Mouse (Mus musculus): ENCODE measurements around the gene Nlk. TPM values are rescaled to one million over a fixed set of nuclear protein-coding genes. Genes with fewer than 3 reads are reported as not detected.
"Not testable (repeated sequence)": the region's sequence is repeated elsewhere in the genome, so short reads cannot be mapped to it uniquely, and the experiment has no call there.

Gene Nlk
- polyA plus RNA-seq, 1 experiment from 2014 or later: 18.3 TPM

DNA sequence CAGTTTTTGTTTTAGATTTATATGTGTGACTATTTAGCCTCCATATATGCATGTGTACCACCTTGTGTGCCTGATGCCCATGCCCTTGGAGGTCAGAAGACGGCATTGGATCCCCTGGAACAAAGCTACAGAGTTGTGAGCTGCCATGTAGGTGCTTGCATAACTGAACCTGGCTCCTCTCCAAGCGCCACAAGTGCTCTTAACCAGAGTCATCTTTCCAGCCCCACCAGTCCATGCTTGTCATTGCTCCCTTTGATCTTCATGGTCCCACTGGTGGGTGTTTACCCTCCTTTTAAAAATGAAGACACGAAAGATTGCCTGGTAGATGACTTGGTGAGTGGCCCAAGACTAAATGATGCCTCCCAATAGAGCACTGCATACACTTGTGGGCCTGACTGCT, 156.8 kb downstream of the Nlk start:
- Histone ChIP-seq H3K27me3 (ENCODE audit: control insufficient read depth, insufficient read depth, low read length) (no peaks in the 10 kb centered on the region), H3K4me1 (ENCODE audit: control insufficient read depth, insufficient read depth, low read length) (peaks cover 9% of the 10 kb centered on the region; the same call in 1 of the 2 replicates), H3K4me3 (ENCODE audit: low read length) (no peak overlapping the region), H3K9ac (ENCODE audit: low read depth, low read length) (no peak overlapping the region), H3K9me3 (ENCODE audit: control insufficient read depth, low read length) (no peaks in the 10 kb centered on the region), H3K4me2 (replicated peaks; ENCODE audit: low read depth, low read length) (no peak overlapping the region), H3K27ac (ENCODE audit: low read depth, low read length) (no peak overlapping the region), H3K36me3 (ENCODE audit: control insufficient read depth, insufficient read depth, low read length) (peaks cover 51% of the 10 kb centered on the region)
- 84% methylated on average over 3 of the region's 3 CpGs for WGBS
- no peak for ATAC-seq (ENCODE audit: low FRiP score, low TSS enrichment)

DNA sequence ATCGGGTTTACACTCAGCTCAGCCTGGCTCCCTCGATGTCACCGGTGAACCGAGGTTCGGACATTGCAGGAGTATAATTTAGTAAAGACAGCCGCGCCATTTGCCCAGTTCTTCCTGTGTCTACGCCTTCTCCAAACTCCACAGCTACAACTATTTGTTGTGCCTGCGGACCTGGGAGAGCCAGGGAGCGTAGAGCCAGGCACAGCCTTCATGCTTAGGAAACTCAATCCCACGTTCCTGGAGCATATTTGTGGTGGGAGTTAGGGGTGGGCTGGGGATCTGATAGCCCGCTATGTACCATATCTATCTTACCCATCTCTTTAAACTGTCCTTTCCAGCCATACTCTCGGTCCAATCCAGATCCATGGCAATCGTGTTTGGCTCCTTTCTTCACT, 160.5 kb downstream of the Nlk start:
- no peak for ATAC-seq (ENCODE audit: low FRiP score, low TSS enrichment)
- Histone ChIP-seq H3K4me1 (ENCODE audit: control insufficient read depth, insufficient read depth, low read length) (peaks cover 16% of the 10 kb centered on the region), H3K9ac (ENCODE audit: low read depth, low read length) (peak overlapping the region; percentile 87), H3K27ac (ENCODE audit: low read depth, low read length) (peak overlapping the region; percentile 74), H3K36me3 (ENCODE audit: control insufficient read depth, insufficient read depth, low read length) (peaks cover 30% of the 10 kb centered on the region), H3K4me3 (ENCODE audit: low read length) (peak overlapping the region; percentile 84), H3K9me3 (ENCODE audit: control insufficient read depth, low read length) (no peaks in the 10 kb centered on the region), H3K4me2 (replicated peaks; ENCODE audit: low read depth, low read length) (peak overlapping the region; percentile 82), H3K27me3 (ENCODE audit: control insufficient read depth, insufficient read depth, low read length) (no peaks in the 10 kb centered on the region)
- 1% methylated on average over 14 of the region's 14 CpGs for WGBS

DNA sequence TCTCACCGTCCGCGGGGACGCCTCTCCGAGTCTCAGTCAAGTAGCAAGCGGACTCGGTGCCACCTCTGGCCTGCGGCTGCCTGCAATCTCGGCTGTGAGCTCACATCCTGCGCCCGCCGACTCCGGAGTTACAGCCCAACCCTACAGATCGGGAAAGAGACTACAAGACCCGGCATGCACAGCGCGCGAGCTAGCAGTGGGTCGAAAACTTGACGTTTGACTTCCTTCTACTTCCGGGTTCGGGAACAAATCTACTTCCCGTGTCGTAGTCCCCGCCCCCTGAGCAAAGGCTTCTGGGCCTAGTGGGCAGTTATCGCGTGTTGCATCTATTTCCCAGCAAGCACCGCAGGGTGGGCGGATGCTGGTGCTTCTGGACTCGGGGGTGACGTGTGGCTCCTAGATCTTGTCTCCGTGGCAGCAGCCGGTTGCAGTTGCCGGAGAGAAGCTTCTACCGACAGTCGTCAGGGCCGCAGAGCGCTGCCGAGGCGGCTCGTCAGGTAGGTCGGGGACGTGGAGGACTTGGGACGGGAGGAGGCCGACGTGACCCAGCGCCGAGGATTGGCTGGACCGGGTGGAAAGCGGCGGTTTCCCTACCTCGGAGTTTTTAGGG, 161.0 kb downstream of the Nlk start, which contains the start of the genes Tnfaip1 and Ift20:
Tnfaip1 (minus strand) TSS at position 253 of the 610 bp plus-strand sequence.
Ift20 (plus strand) TSS at position 282 of the 610 bp plus-strand sequence.
- ATAC-seq (ENCODE audit: low FRiP score, low TSS enrichment): peak; percentile 98
- peak within 1 kb of the TSS; percentile 87 for H3K9ac ChIP-seq (ENCODE audit: low read depth, low read length)
- WGBS: under 1% methylated on average over 52 of the region's 52 CpGs
- peak within 1 kb of the TSS; percentile 82 for H3K4me2 ChIP-seq (replicated peaks; ENCODE audit: low read depth, low read length)
- no peaks in the 10 kb centered on the region for H3K9me3 ChIP-seq (ENCODE audit: control insufficient read depth, low read length)
- H3K4me3 ChIP-seq (ENCODE audit: low read length): peak within 1 kb of the TSS; percentile 84
- no peaks in the 10 kb centered on the region for H3K27me3 ChIP-seq (ENCODE audit: control insufficient read depth, insufficient read depth, low read length)
- peaks cover 25% of the 10 kb centered on the region for H3K36me3 ChIP-seq (ENCODE audit: control insufficient read depth, insufficient read depth, low read length)
- H3K4me1 ChIP-seq (ENCODE audit: control insufficient read depth, insufficient read depth, low read length): peaks cover 18% of the 10 kb centered on the region
- peak within 1 kb of the TSS; percentile 90 for H3K27ac ChIP-seq (ENCODE audit: low read depth, low read length)

DNA sequence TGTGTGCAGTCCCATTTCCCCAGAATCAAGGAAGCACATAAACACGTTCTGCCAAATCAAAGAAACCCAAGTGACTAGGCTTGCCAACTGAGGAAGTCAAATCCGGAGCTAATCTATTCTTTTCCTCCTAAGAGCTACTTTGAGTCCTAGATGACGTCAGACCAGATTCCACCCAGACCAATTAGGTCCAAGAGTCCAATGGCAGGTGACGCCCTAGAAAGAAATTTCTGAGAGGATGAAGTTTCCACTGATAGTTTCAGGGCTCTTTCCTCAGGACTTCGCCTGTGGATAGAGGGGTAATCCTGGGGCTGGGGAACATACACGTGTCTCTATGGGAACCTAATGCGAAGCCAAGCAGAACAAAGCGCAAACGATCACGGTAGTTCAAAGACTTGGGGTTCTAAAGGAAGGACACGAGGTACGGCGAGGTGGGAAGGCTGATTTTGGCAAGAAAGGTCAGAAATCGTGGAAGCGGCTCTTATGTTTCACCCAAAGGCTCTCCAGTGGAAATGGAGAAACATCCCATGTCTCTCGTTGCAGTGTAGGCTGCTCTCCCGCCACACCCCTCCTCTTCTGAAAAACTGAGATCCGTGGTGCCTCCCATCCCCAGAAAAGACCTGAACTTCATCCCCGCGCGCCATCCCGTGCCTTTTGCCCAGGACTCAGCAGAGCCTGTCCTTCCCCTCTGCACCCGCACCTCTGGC, 161.6 kb downstream of the Nlk start:
- H3K27me3 ChIP-seq (ENCODE audit: control insufficient read depth, insufficient read depth, low read length): no peaks in the 10 kb centered on the region
- under 1% methylated on average over 23 of the region's 23 CpGs for WGBS
- H3K4me2 ChIP-seq (replicated peaks; ENCODE audit: low read depth, low read length): peak overlapping the region; percentile 53
- peak; percentile 7; the same call in 1 of the 2 replicates for ATAC-seq (ENCODE audit: low FRiP score, low TSS enrichment)
- H3K27ac ChIP-seq (ENCODE audit: low read depth, low read length): peak overlapping the region; percentile 90
- peaks cover 20% of the 10 kb centered on the region for H3K4me1 ChIP-seq (ENCODE audit: control insufficient read depth, insufficient read depth, low read length)
- H3K9ac ChIP-seq (ENCODE audit: low read depth, low read length): peak overlapping the region; percentile 67
- no peaks in the 10 kb centered on the region for H3K9me3 ChIP-seq (ENCODE audit: control insufficient read depth, low read length)
- peaks cover 19% of the 10 kb centered on the region for H3K36me3 ChIP-seq (ENCODE audit: control insufficient read depth, insufficient read depth, low read length)
- peak overlapping the region; percentile 84 for H3K4me3 ChIP-seq (ENCODE audit: low read length)

DNA sequence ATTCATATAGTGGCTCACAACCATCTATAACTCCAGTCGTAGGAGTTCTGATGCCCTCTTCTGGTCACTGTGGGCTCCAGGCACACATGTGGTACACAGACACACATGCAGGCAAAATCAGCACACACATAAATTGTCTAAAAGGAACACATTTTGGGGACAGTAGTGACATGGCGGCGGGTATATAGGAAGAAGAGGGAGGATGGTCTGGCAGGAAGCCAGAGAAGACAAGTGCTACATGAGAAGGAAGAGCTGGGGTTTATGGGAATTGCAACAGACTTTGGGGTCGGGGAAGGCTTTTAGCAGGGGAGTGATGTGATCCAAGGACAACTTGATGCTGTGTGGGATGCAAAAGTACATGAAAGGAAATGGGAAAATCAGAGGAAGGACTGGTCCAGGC, 162.7 kb downstream of the Nlk start:
- WGBS: 80% methylated on average over 4 of the region's 4 CpGs
- peak overlapping the region; percentile 84 for H3K4me3 ChIP-seq (ENCODE audit: low read length)

DNA sequence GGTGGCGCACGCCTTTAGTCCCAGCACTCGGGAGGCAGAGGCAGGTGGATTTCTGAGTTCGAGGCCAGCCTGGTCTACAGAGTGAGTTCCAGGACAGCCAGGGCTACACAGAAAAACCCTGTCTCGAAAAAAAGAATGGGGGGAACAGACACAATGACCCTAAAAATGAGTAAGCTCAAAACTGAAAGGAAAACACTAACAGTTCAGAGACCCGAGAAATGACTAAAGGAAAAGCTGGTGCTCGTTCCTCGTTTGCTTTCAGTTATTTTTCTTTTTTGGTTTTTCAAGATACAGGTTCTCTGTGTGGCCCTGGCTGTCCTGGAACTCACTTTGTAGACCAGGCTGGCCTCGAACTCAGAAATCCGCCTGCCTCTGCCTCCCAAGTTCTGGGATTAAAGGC, 165.7 kb downstream of the Nlk start:
- H3K9ac ChIP-seq (ENCODE audit: low read depth, low read length); H3K9me3 ChIP-seq (ENCODE audit: control insufficient read depth, low read length); H3K27me3 ChIP-seq (ENCODE audit: control insufficient read depth, insufficient read depth, low read length); ATAC-seq (ENCODE audit: low FRiP score, low TSS enrichment); H3K4me3 ChIP-seq (ENCODE audit: low read length); H3K4me2 ChIP-seq (replicated peaks; ENCODE audit: low read depth, low read length): not testable (repeated sequence)
- Histone ChIP-seq H3K27ac (ENCODE audit: low read depth, low read length) (0 out of 2 replicates have a peak overlapping the region, but pooled peaks have one; percentile 37), H3K4me1 (ENCODE audit: control insufficient read depth, insufficient read depth, low read length) (peaks cover 22% of the 10 kb centered on the region), H3K36me3 (ENCODE audit: control insufficient read depth, insufficient read depth, low read length) (peaks cover 36% of the 10 kb centered on the region)
- 87% methylated on average over 10 of the region's 10 CpGs for WGBS

More for the DNA sequence above, 162.7 kb downstream of the Nlk start:
- Histone ChIP-seq H3K9ac (ENCODE audit: low read depth, low read length) (peak overlapping the region; percentile 67; the same call in 1 of the 2 replicates), H3K27ac (ENCODE audit: low read depth, low read length) (no peak overlapping the region; the same call in 1 of the 2 replicates), H3K9me3 (ENCODE audit: control insufficient read depth, low read length) (no peaks in the 10 kb centered on the region), H3K36me3 (ENCODE audit: control insufficient read depth, insufficient read depth, low read length) (peaks cover 19% of the 10 kb centered on the region), H3K27me3 (ENCODE audit: control insufficient read depth, insufficient read depth, low read length) (no peaks in the 10 kb centered on the region), H3K4me2 (replicated peaks; ENCODE audit: low read depth, low read length) (peak overlapping the region; percentile 53), H3K4me1 (ENCODE audit: control insufficient read depth, insufficient read depth, low read length) (peaks cover 23% of the 10 kb centered on the region)
- ATAC-seq (ENCODE audit: low FRiP score, low TSS enrichment): no peak

DNA sequence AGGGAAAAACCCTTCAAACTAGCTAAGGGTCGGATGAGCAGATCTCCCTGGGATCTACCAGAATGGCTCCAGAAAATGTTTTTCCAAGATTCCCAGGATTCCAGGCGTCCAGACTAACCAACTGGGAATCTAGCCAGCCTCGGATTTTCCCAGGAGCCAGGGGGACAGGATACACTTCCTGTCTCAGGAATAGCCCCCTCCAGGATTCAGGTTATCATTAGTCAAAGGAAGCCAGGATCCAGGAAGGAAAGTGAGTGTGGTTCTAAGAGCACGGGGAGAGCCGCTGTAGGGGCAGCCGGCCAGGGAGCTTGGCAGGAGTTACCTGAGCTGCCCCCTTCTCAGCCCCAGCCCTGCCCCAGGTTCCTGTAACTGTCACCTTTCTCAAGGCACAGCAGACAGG, 166.1 kb downstream of the Nlk start:
- H3K9ac ChIP-seq (ENCODE audit: low read depth, low read length): no peak overlapping the region; the same call in 1 of the 2 replicates
- peak overlapping the region; percentile 37; the same call in 1 of the 2 replicates for H3K27ac ChIP-seq (ENCODE audit: low read depth, low read length)
- ATAC-seq (ENCODE audit: low FRiP score, low TSS enrichment): no peak
- H3K4me3 ChIP-seq (ENCODE audit: low read length): no peak overlapping the region
- WGBS: 71% methylated on average over 6 of the region's 6 CpGs
- H3K9me3 ChIP-seq (ENCODE audit: control insufficient read depth, low read length): no peaks in the 10 kb centered on the region
- no peak overlapping the region for H3K4me2 ChIP-seq (replicated peaks; ENCODE audit: low read depth, low read length)
- peaks cover 22% of the 10 kb centered on the region for H3K4me1 ChIP-seq (ENCODE audit: control insufficient read depth, insufficient read depth, low read length)
- no peaks in the 10 kb centered on the region for H3K27me3 ChIP-seq (ENCODE audit: control insufficient read depth, insufficient read depth, low read length)
- peaks cover 41% of the 10 kb centered on the region for H3K36me3 ChIP-seq (ENCODE audit: control insufficient read depth, insufficient read depth, low read length)

DNA sequence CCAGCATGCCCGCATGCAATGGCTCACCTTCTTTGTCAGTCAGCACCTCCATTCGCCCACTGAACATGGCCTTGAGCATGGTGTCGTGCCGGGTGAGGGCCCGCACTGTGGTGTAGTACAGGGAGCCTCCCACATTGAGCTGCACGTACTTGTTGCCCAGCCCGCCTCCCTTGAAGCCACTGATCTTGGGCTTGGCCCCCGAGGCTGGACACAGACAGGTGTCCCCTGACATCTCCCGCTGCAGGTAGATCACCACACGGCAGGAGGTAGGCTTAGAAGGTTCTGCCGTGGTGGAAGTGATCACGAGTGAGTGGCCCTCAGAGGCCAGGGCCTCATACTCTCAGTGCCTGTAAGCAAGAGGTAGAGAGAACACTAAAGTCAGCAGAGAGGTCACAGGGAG, 167.2 kb downstream of the Nlk start:
- Histone ChIP-seq H3K9ac (ENCODE audit: low read depth, low read length) (no peak overlapping the region), H3K9me3 (ENCODE audit: control insufficient read depth, low read length) (no peaks in the 10 kb centered on the region), H3K4me2 (replicated peaks; ENCODE audit: low read depth, low read length) (no peak overlapping the region), H3K27ac (ENCODE audit: low read depth, low read length) (peak overlapping the region; percentile 1; the same call in 1 of the 2 replicates), H3K4me1 (ENCODE audit: control insufficient read depth, insufficient read depth, low read length) (peaks cover 21% of the 10 kb centered on the region), H3K27me3 (ENCODE audit: control insufficient read depth, insufficient read depth, low read length) (no peaks in the 10 kb centered on the region), H3K4me3 (ENCODE audit: low read length) (no peak overlapping the region), H3K36me3 (ENCODE audit: control insufficient read depth, insufficient read depth, low read length) (peaks cover 52% of the 10 kb centered on the region)
- WGBS: 78% methylated on average over 12 of the region's 12 CpGs
- ATAC-seq (ENCODE audit: low FRiP score, low TSS enrichment): no peak

DNA sequence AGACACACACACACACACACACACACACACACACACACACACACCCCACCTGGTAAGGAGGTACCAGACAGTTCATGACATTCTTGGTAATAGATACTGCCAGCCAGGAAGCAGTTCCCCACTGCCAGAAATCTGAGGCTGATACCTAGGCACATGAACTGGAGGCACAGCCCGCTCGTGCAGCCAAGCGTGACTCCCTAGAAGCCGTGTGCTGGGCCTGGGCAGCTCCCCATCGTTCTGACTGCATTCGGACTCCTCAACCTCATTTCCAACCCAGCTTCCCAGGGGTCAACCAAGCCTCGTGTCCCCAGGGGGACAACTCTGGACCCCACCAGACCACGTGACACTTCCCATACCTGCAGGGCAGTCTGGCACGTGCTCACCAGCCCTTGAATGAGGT, 168.5 kb downstream of the Nlk start:
- H3K9ac ChIP-seq (ENCODE audit: low read depth, low read length): no peak overlapping the region
- H3K4me3 ChIP-seq (ENCODE audit: low read length): no peak overlapping the region
- H3K36me3 ChIP-seq (ENCODE audit: control insufficient read depth, insufficient read depth, low read length): peaks cover 64% of the 10 kb centered on the region
- 35% methylated on average over 9 of the region's 9 CpGs for WGBS
- ATAC-seq (ENCODE audit: low FRiP score, low TSS enrichment): peak; percentile 82
- H3K27me3 ChIP-seq (ENCODE audit: control insufficient read depth, insufficient read depth, low read length): no peaks in the 10 kb centered on the region
- peak overlapping the region; percentile 65; the same call in 1 of the 2 replicates for H3K27ac ChIP-seq (ENCODE audit: low read depth, low read length)
- 0 out of 2 replicates have a peak, but pooled peaks cover 15% of the 10 kb centered on the region for H3K4me1 ChIP-seq (ENCODE audit: control insufficient read depth, insufficient read depth, low read length)
- H3K9me3 ChIP-seq (ENCODE audit: control insufficient read depth, low read length): no peaks in the 10 kb centered on the region
- H3K4me2 ChIP-seq (replicated peaks; ENCODE audit: low read depth, low read length): no peak overlapping the region

All from kidney, embryonic 14.5 days (tissue).